Mouse (Mus musculus) brown adipose tissue, adult 24 weeks (tissue): ENCODE results near the gene AI854703. TPM values are rescaled to one million over a fixed set of nuclear protein-coding genes. Genes with fewer than 3 reads are reported as not detected.
"Not testable (repeated sequence)": the region's sequence is repeated elsewhere in the genome, so short reads cannot be mapped to it uniquely, and the experiment has no call there.

Experiments
- H3K27ac ChIP-seq: fragments of 200-500 bp; replicated peaks from 2 replicates; pipeline ENCODE4 v1.5.1; 2012; ENCODE audit warnings: low read depth, mild to moderate bottlenecking, low read length
- H3K4me1 ChIP-seq: fragments of 200-500 bp; 2 replicates; pipeline ENCODE4 v1.6.1; 2012; ENCODE audit warnings: low read length, mixed read lengths; ENCODE audit not compliant: control insufficient read depth, insufficient read depth, insufficient read length
- H3K4me3 ChIP-seq: fragments of 200-500 bp; 2 replicates; pipeline ENCODE4 v1.5.1; 2012; ENCODE audit warnings: low read depth, mild to moderate bottlenecking, low read length, moderate library complexity; ENCODE audit not compliant: insufficient read depth
- polyA plus RNA-seq: library from polyadenylated mRNA; stranded (reverse); fragments of >200 nt; gene quantifications from 2 replicates; pipeline ENCODE4 v1.2.4, GENCODE M21; 2012; ENCODE audit not compliant: missing spikeins, insufficient read depth, insufficient read length

The AI854703 gene
- polyA plus RNA-seq, 1 experiment = 2.9 TPM

DNA sequence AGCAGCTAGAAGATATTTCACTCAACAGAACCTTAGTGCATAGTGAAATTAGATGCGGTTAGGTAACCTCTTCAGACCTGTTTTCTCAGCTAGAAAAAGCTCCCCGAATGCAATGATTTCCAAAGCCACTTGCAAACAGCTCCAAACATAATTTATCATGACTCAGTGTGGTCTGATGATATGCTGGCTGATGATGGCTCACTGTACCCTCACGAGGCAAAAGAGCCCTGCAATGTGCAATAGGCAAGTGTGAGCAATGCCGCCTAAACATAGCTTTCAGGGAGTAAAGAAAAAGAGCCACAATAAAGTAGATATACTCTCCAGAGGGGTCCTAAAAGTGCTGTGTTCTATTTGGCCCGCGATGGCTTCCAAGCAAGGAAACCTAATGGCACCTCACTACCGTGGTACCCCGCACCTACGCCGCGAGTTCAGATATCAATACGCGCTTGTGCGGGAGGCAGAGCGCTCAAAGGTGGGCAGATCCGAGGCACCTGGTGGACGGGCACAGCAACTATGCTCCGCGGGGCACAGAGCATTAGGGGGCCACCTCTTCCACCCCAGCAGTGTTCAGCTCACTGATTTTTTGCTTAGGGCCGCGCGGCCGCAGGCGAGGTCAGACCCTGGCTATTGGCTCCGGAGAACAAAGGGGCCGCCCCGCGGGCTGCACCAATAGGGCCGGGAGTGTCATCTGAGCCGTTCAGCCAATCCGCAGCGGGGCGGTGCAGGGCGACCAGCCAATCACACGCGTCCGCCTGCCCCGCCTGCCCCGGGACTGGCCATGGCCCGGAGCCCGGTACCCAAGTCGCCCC is 25.1 kb upstream of the AI854703 start, which contains the start of gene Zfp775:
Gene Zfp775 (plus strand): TSS at position 793 of the 809 bp plus-strand sequence.
- Histone ChIP-seq H3K4me3 (peak within 1 kb of the TSS; percentile 90), H3K27ac (peak within 1 kb of the TSS; percentile 70), H3K4me1 (0 out of 2 replicates have a peak, but pooled peaks cover 3% of the 10 kb centered on the region)

DNA sequence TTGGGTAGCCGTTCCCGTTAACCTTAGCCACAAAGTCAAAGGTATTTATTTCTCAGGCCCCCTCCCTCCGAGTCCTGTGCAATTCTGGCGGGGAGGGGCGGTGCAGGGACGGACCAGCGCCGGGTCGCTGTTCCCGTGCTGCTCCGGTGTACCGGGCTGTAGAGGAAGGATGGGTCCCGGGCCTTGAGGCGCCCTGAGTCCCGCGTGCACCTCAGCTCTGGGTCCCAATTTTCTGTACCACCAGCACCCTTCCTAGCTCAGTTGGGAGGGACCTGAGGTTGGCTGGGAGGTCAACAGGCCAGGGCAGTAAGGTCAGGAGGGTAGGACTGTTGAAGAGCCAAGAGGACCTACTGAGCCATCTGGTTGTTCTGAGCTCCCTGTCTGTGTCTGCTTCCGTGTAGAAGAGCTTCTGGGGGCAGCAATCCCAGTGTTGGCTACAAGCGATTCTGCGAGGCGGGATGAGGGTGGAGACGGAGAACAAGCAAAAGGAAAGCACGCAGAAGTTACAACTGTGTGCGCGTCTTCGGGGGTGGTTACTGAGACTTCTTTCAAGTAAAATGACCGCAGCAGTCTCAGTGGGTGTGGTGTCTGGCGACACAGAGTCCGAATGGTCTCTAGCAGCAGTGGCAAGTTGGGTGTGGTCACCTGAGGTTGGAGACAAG is 24.4 kb upstream of the AI854703 start:
- Histone ChIP-seq H3K4me1 (0 out of 2 replicates have a peak, but pooled peaks cover 3% of the 10 kb centered on the region), H3K4me3 (peak overlapping the region; percentile 90), H3K27ac (peak overlapping the region; percentile 70)

DNA sequence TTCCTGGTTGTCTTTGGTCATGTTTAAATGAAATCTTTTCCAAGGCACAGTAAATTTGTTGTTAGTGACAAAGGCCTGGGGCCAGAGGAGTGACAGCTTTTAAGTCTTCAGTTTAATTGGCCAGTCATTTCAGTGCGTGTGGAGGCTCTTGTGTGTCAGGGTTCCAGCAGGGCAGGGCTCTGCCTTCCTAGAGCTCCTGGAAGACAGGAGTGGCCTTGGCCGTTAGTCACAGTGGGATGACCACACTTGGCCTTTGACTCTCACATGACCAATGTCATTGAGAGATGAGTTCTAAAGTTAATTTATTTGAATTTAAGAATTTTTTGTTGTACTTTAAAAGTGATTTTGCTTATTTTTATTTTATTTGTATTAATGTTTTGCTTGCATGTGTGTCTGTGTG is 18.4 kb upstream of the AI854703 start:
- H3K27ac ChIP-seq = no peak overlapping the region
- H3K4me1 ChIP-seq = no peaks in the 10 kb centered on the region

DNA sequence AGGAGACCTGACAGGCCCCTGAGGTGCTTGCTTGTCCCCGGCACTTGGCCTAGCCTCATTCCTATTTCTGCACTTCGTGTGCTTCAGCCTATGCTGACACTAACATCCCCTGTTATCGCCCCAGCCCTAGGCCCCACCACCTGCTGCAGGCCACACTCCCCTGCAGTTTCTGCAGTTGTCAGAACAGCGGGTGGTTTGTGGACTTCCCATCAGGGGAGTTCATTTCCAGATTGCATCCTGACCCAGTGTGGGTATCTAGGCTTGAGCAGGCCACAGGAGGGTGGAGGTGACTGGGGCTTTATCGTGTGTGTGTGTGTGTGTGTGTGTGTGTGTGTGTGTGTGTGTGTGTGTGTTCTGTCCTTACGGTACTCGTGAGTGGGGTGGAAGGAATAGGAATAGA is 17.1 kb upstream of the AI854703 start:
- Histone ChIP-seq H3K4me1 (no peaks in the 10 kb centered on the region), H3K27ac (no peak overlapping the region), H3K4me3 (no peak overlapping the region)

More for the DNA sequence above, 18.4 kb upstream of the AI854703 start:
- no peak overlapping the region for H3K4me3 ChIP-seq

GRCm38 (mm10) chr6:48610657-48611056 is 15.9 kb upstream of the AI854703 start:
- H3K27ac ChIP-seq = no peak overlapping the region
- no peaks in the 10 kb centered on the region for H3K4me1 ChIP-seq

GRCm38 (mm10) chr6:48613464-48613863 is 13.1 kb upstream of the AI854703 start:
- Histone ChIP-seq H3K4me1 (no peaks in the 10 kb centered on the region), H3K4me3 (no peak overlapping the region), H3K27ac (no peak overlapping the region)

More at GRCm38 (mm10) chr6:48610657-48611056, 15.9 kb upstream of the AI854703 start:
- no peak overlapping the region for H3K4me3 ChIP-seq

DNA sequence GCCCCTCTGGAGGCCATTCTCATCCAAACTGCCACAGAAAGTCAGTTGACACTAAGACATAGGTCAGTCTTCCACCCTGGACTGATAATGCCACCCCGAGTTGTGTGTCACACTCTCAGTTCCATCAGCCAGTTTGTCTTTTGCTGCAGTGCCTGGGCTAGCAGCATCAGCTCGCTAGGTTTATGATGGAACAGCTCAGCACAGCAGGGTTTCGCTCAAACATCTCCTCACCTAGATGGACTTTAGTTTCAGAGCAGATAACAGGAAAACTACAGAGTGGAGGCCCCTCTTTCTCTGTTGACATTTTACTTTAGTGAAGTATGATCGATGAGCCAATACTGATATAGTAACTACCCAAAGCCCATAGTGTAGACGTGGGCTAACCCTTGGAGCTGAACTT is 11.8 kb upstream of the AI854703 start:
- no peak overlapping the region for H3K4me3 ChIP-seq
- H3K4me1 ChIP-seq = no peaks in the 10 kb centered on the region

DNA sequence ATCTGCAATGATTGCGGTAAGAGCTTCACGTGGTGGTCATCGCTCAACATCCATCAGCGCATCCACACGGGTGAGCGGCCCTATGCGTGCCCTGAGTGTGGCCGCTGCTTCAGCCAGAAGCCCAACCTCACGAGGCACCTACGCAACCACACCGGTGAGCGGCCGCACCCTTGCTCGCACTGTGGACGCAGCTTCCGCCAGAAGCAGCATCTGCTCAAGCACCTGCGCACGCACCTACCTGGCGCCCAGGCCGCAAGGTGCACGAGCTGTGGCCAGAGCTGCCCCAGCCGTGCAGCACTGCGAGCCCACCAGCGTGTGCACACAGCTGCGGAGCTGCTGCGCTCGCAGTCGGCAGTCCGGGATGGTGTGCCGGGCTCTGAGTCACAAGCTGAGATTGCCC is 6.5 kb upstream of the AI854703 start:
- Histone ChIP-seq H3K27ac (no peak overlapping the region), H3K4me1 (no peaks in the 10 kb centered on the region), H3K4me3 (no peak overlapping the region)

More for the DNA sequence above, 11.8 kb upstream of the AI854703 start:
- H3K27ac ChIP-seq = no peak overlapping the region

- peak overlapping the region; percentile 24 for H3K4me3 ChIP-seq
- not testable (repeated sequence) for H3K27ac ChIP-seq, H3K4me1 ChIP-seq
These were observed 4.2 kb upstream of the AI854703 start for GRCm38 (mm10) chr6:48622186-48622843.

DNA sequence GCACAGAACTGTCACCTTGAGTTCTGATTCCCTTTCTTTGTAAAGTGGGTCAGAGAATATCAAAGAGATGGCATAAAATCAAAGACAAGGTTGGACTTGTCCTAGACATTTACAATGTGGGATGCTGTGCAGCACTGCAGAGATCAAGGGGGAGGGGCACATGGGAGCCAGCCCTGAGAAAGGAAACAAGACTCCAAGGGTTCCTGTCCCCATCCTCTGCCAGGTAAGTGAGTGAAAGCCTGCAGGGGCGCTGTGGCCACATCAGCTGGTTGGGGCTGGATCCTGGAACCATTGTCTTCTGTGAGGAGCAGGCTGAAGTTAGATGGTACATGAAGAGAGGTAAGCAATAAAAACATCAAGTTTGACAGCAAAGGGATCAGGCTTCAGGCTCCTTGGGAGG is 3.1 kb upstream of the AI854703 start:
- no peak overlapping the region for H3K4me3 ChIP-seq
- H3K4me1 ChIP-seq = peaks cover 5% of the 10 kb centered on the region; the same call in 1 of the 2 replicates
- no peak overlapping the region for H3K27ac ChIP-seq

GRCm38 (mm10) chr6:48626984-48627383 is 420 bp downstream of the AI854703 start:
- Histone ChIP-seq H3K4me1 (peaks cover 5% of the 10 kb centered on the region; the same call in 1 of the 2 replicates), H3K4me3 (peak overlapping the region; percentile 60), H3K27ac (no peak overlapping the region)

GRCm38 (mm10) chr6:48627511-48627924 is 954 bp downstream of the AI854703 start:
- Histone ChIP-seq H3K27ac (no peak overlapping the region), H3K4me1 (peaks cover 5% of the 10 kb centered on the region; the same call in 1 of the 2 replicates), H3K4me3 (peak overlapping the region; percentile 60)

DNA sequence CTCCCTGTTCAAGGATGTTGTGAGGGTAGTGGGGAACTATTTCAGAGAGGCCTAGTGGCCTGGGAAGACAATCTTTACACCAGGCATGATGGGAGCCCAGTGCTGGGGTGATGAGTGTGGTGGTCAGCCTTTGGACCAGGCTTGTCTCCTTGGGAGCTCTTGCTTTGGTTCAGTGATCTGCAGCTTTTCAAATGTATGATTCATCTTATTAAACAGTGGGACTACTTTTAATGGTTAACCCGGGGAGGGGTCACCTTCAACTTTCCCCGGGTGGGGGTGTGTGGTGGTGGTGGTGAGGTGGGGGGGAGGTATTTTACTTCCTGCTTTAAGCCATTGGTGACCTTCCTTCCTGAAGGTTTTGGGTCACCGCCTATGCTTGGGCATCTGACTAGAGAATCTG is 1.8 kb downstream of the AI854703 start:
- H3K27ac ChIP-seq = 0 out of 2 replicates have a peak overlapping the region, but pooled peaks have one; percentile 42
- peak overlapping the region; percentile 60; the same call in 1 of the 2 replicates for H3K4me3 ChIP-seq

GRCm38 (mm10) chr6:48628808-48629660 is 2.5 kb downstream of the AI854703 start:
- peak overlapping the region; percentile 41 for H3K4me3 ChIP-seq
- H3K27ac ChIP-seq = no peak overlapping the region
- H3K4me1 ChIP-seq = peaks cover 5% of the 10 kb centered on the region; the same call in 1 of the 2 replicates

More for the DNA sequence above, 1.8 kb downstream of the AI854703 start:
- peaks cover 5% of the 10 kb centered on the region; the same call in 1 of the 2 replicates for H3K4me1 ChIP-seq
